8 mouse cellular contexts compared by ENCODE assay signal in genomic region chr10:80756967-80757366, GRCm38 (mm10). TPM values are rescaled to one million over a fixed set of nuclear protein-coding genes. Genes with fewer than 3 reads are reported as not detected.
DNase-seq lines count a peak whose midpoint lies in the region; ATAC-seq and TF ChIP-seq lines count a peak whose summit lies in the region.

No protein-coding gene starts in this region.

- intact Hi-C loops in heart, postnatal 36 days (cut with DNase I), result no loop called here

- H3K4me2 ChIP-seq in heart, embryonic 13.5 days, result peak overlapping the region; percentile 98
- peak overlapping the region; percentile 83 for H3K4me2 ChIP-seq in embryonic facial prominence, embryonic 14.5 days (ENCODE audit: low read depth, low read length)

- peak overlapping the region; percentile 99 for H3K9ac ChIP-seq in heart, embryonic 13.5 days
- peak overlapping the region; percentile 93 for H3K9ac ChIP-seq in embryonic facial prominence, embryonic 14.5 days (ENCODE audit: low read depth, low read length)

- DNase-seq in heart, postnatal 36 days, result no peak
- DNase-seq in embryonic facial prominence, embryonic 14.5 days (ENCODE audit: low spot score), result no peak
- no peak for DNase-seq in limb, embryonic 10.5 days (ENCODE audit: low spot score)
- no peak for DNase-seq in thymus, adult 18-20 months
- no peak for DNase-seq in lung, adult 2 months

- H3K27me3 ChIP-seq in heart, embryonic 13.5 days (replicated peaks), result no peaks in the 10 kb centered on the region
- H3K27me3 ChIP-seq in E14TG2a.4 (ENCODE audit: insufficient read depth, low read length), result no peaks in the 10 kb centered on the region
- H3K27me3 ChIP-seq in embryonic facial prominence, embryonic 14.5 days (replicated peaks; ENCODE audit: control insufficient read depth, insufficient read depth, low read length), result no peaks in the 10 kb centered on the region
- H3K27me3 ChIP-seq in limb, embryonic 10.5 days (ENCODE audit: low read depth, poor library complexity, severe bottlenecking), result no peaks in the 10 kb centered on the region
- H3K27me3 ChIP-seq in small intestine, adult 2 months (ENCODE audit: control insufficient read depth, insufficient read depth, low read length), result no peaks in the 10 kb centered on the region

- H3K9me3 ChIP-seq in heart, embryonic 13.5 days, result no peaks in the 10 kb centered on the region
- H3K9me3 ChIP-seq in E14TG2a.4 (ENCODE audit: low read length), result no peaks in the 10 kb centered on the region
- H3K9me3 ChIP-seq in embryonic facial prominence, embryonic 14.5 days (ENCODE audit: control insufficient read depth, low read length), result no peaks in the 10 kb centered on the region
- H3K9me3 ChIP-seq in limb, embryonic 10.5 days (replicated peaks), result no peaks in the 10 kb centered on the region

- WGBS in heart, embryonic 13.5 days, result 51% methylated on average over 4 of the region's 4 CpGs
- 69% methylated on average over 4 of the region's 4 CpGs for WGBS in embryonic facial prominence, embryonic 14.5 days
- WGBS in limb, embryonic 10.5 days, result 82% methylated on average over 4 of the region's 4 CpGs
- WGBS in small intestine, adult 2 months, result 45% methylated on average over 4 of the region's 4 CpGs
- 28% methylated on average over 4 of the region's 4 CpGs for WGBS in lung, adult 2 months

- H3K36me3 ChIP-seq in heart, embryonic 13.5 days, result no peaks in the 10 kb centered on the region
- peaks cover 48% of the 10 kb centered on the region for H3K36me3 ChIP-seq in E14TG2a.4 (ENCODE audit: insufficient read depth, low read length)
- H3K36me3 ChIP-seq in embryonic facial prominence, embryonic 14.5 days (ENCODE audit: control insufficient read depth, insufficient read depth, low read length), result no peaks in the 10 kb centered on the region
- 0 out of 2 replicates have a peak, but pooled peaks cover 4% of the 10 kb centered on the region for H3K36me3 ChIP-seq in limb, embryonic 10.5 days
- no peaks in the 10 kb centered on the region for H3K36me3 ChIP-seq in small intestine, adult 2 months (ENCODE audit: control insufficient read depth, insufficient read depth, low read length)

- peak overlapping the region; percentile 96 for H3K4me3 ChIP-seq in heart, embryonic 13.5 days
- H3K4me3 ChIP-seq in E14TG2a.4 (replicated peaks; ENCODE audit: low read length), result peak overlapping the region; percentile 91
- peak overlapping the region; percentile 86; the same call in 1 of the 2 replicates for H3K4me3 ChIP-seq in embryonic facial prominence, embryonic 14.5 days (ENCODE audit: low read depth, low read length)
- H3K4me3 ChIP-seq in limb, embryonic 10.5 days, result peak overlapping the region; percentile 99
- peak overlapping the region; percentile 8; the same call in 1 of the 2 replicates for H3K4me3 ChIP-seq in small intestine, adult 2 months (ENCODE audit: low read depth, low read length)
- H3K4me3 ChIP-seq in lung, adult 2 months (replicated peaks; ENCODE audit: extremely low read depth, low read depth, low read length), result no peak overlapping the region

- no peak for TF ChIP-seq POLR2A in small intestine, adult 2 months (IDR thresholded peaks at IDR 0.05; ENCODE audit: low read depth, low read length)
- TF ChIP-seq POLR2A in lung, adult 2 months (IDR thresholded peaks at IDR 0.05; ENCODE audit: borderline replicate concordance, extremely low read depth, low read depth, low read length), result no peak

- TF ChIP-seq CTCF in E14TG2a.4 (conservative IDR thresholded peaks at IDR 0.05; ENCODE audit: low read length), result no peak
- no peak for TF ChIP-seq CTCF in small intestine, adult 2 months (IDR thresholded peaks at IDR 0.05; ENCODE audit: extremely low read depth, insufficient read length, insufficient replicate concordance, low read depth, low read length)
- TF ChIP-seq CTCF in lung, adult 2 months (IDR thresholded peaks at IDR 0.05; ENCODE audit: insufficient read depth, low read length), result no peak

- no peak for ATAC-seq in heart, embryonic 13.5 days (ENCODE audit: extremely low read depth, insufficient number of reproducible peaks, low FRiP score, low TSS enrichment)
- no peak for ATAC-seq in embryonic facial prominence, embryonic 14.5 days (ENCODE audit: low read depth)

- peak overlapping the region; percentile 87 for H3K27ac ChIP-seq in heart, embryonic 13.5 days (replicated peaks)
- H3K27ac ChIP-seq in embryonic facial prominence, embryonic 14.5 days (replicated peaks; ENCODE audit: low read depth, low read length), result no peak overlapping the region
- H3K27ac ChIP-seq in limb, embryonic 10.5 days, result no peak overlapping the region
- H3K27ac ChIP-seq in small intestine, adult 2 months (ENCODE audit: insufficient read depth, low read depth, low read length), result no peak overlapping the region

- peaks cover 76% of the 10 kb centered on the region for H3K4me1 ChIP-seq in heart, embryonic 13.5 days
- peaks cover 76% of the 10 kb centered on the region for H3K4me1 ChIP-seq in E14TG2a.4 (replicated peaks; ENCODE audit: low read depth, low read length)
- peaks cover 26% of the 10 kb centered on the region for H3K4me1 ChIP-seq in embryonic facial prominence, embryonic 14.5 days (ENCODE audit: control insufficient read depth, insufficient read depth, low read length)
- H3K4me1 ChIP-seq in limb, embryonic 10.5 days, result peaks cover 51% of the 10 kb centered on the region
- H3K4me1 ChIP-seq in small intestine, adult 2 months (ENCODE audit: control insufficient read depth, insufficient read depth, insufficient read length, low read length), result peaks cover 46% of the 10 kb centered on the region; the same call in 1 of the 2 replicates
- H3K4me1 ChIP-seq in lung, adult 2 months (ENCODE audit: control insufficient read depth, insufficient read depth, low read length), result peaks cover 20% of the 10 kb centered on the region

RNA-seq across cellular contexts. Expression of gene Dot1l, which starts 2.0 kb away (rescaled TPM):
- polyA plus RNA-seq in heart, embryonic 13.5 days (2015; fragmentation: Nextera tagmentation; extraction: Ambion mirVana), result 17.9 and 19.1 TPM in 2 replicates
- 10 to 100 TPM; 22.5 to 27.0 TPM for total RNA-seq in heart, postnatal 36 days (2021)
- 20.7 and 21.5 TPM in 2 replicates for polyA plus RNA-seq in embryonic facial prominence, embryonic 14.5 days (2014; fragmentation: Nextera tagmentation; extraction: Ambion mirVana)
- polyA plus RNA-seq in limb, embryonic 10.5 days (2016; fragmentation: Nextera tagmentation; extraction: Ambion mirVana), result 26.4 and 28.3 TPM in 2 replicates
- 57.6 and 83.7 TPM in 2 replicates for polyA plus RNA-seq in small intestine, adult 2 months (2012; rRNA removed)
- polyA plus RNA-seq in lung, adult 2 months (2012; rRNA removed), result 29.9 and 43.0 TPM in 2 replicates

RNA-seq across cellular contexts. Expression of gene Ap3d1, which starts 14.9 kb away (rescaled TPM):
- 44.0 and 46.4 TPM in 2 replicates for polyA plus RNA-seq in heart, embryonic 13.5 days (2015; fragmentation: Nextera tagmentation; extraction: Ambion mirVana)
- total RNA-seq in heart, postnatal 36 days (2021), result 10 to 100 TPM; 35.1 to 43.5 TPM
- polyA plus RNA-seq in embryonic facial prominence, embryonic 14.5 days (2014; fragmentation: Nextera tagmentation; extraction: Ambion mirVana), result 67.6 and 75.8 TPM in 2 replicates
- 54.6 and 60.6 TPM in 2 replicates for polyA plus RNA-seq in limb, embryonic 10.5 days (2016; fragmentation: Nextera tagmentation; extraction: Ambion mirVana)
- polyA plus RNA-seq in small intestine, adult 2 months (2012; rRNA removed), result 64.9 and 110 TPM in 2 replicates
- polyA plus RNA-seq in lung, adult 2 months (2012; rRNA removed), result 111 and 136 TPM in 2 replicates

RNA-seq across cellular contexts. Expression of gene Sf3a2, which starts 41.0 kb away (rescaled TPM):
- polyA plus RNA-seq in heart, embryonic 13.5 days (2015; fragmentation: Nextera tagmentation; extraction: Ambion mirVana), result 46.3 and 53.4 TPM in 2 replicates
- 10 to 100 TPM; 29.5 to 29.7 TPM for total RNA-seq in heart, postnatal 36 days (2021)
- 69.6 TPM in 2 replicates for polyA plus RNA-seq in embryonic facial prominence, embryonic 14.5 days (2014; fragmentation: Nextera tagmentation; extraction: Ambion mirVana)
- 113 and 121 TPM in 2 replicates for polyA plus RNA-seq in limb, embryonic 10.5 days (2016; fragmentation: Nextera tagmentation; extraction: Ambion mirVana)
- 23.0 and 40.2 TPM in 2 replicates for polyA plus RNA-seq in small intestine, adult 2 months (2012; rRNA removed)
- 35.7 and 38.7 TPM in 2 replicates for polyA plus RNA-seq in lung, adult 2 months (2012; rRNA removed)

RNA-seq across cellular contexts. Expression of gene Plekhj1, which starts 41.5 kb away (rescaled TPM):
- polyA plus RNA-seq in heart, embryonic 13.5 days (2015; fragmentation: Nextera tagmentation; extraction: Ambion mirVana), result 79.6 and 86.5 TPM in 2 replicates
- 10 to 100 TPM; 29.3 to 31.3 TPM for total RNA-seq in heart, postnatal 36 days (2021)
- polyA plus RNA-seq in embryonic facial prominence, embryonic 14.5 days (2014; fragmentation: Nextera tagmentation; extraction: Ambion mirVana), result 102 and 111 TPM in 2 replicates
- polyA plus RNA-seq in limb, embryonic 10.5 days (2016; fragmentation: Nextera tagmentation; extraction: Ambion mirVana), result 168 and 204 TPM in 2 replicates
- 26.0 and 41.8 TPM in 2 replicates for polyA plus RNA-seq in small intestine, adult 2 months (2012; rRNA removed)
- polyA plus RNA-seq in lung, adult 2 months (2012; rRNA removed), result 51.2 and 58.8 TPM in 2 replicates

RNA-seq across cellular contexts. Expression of gene Amh, which starts 48.1 kb away (rescaled TPM):
- 0.11 TPM in 1 of 2 replicates, not detected in the other for polyA plus RNA-seq in heart, embryonic 13.5 days (2015; fragmentation: Nextera tagmentation; extraction: Ambion mirVana)
- under 1 TPM; 0.22 to 0.53 TPM for total RNA-seq in heart, postnatal 36 days (2021)
- 0.13 TPM in 1 of 2 replicates, not detected in the other for polyA plus RNA-seq in embryonic facial prominence, embryonic 14.5 days (2014; fragmentation: Nextera tagmentation; extraction: Ambion mirVana)
- polyA plus RNA-seq in limb, embryonic 10.5 days (2016; fragmentation: Nextera tagmentation; extraction: Ambion mirVana), result 0.09 TPM in 1 of 2 replicates, not detected in the other
- 0.87 and 0.95 TPM in 2 replicates for polyA plus RNA-seq in small intestine, adult 2 months (2012; rRNA removed)
- 0.62 and 1.3 TPM in 2 replicates for polyA plus RNA-seq in lung, adult 2 months (2012; rRNA removed)
